Mouse (Mus musculus) cerebellum, adult 2 months (tissue): Measurements from ENCODE around the gene Lrit3.

ENCODE experiments used
- CTCF ChIP-seq: fragments of 200-500 bp; IDR thresholded peaks from 2 replicates; pipeline ENCODE4 v1.5.1; 2011; ENCODE audit warnings: low read depth, mild to moderate bottlenecking, control low read depth, low read length, moderate library complexity, borderline replicate concordance; ENCODE audit not compliant: insufficient read depth
- POLR2A ChIP-seq: fragments of 200-500 bp; IDR thresholded peaks from 2 replicates; pipeline ENCODE4 v1.6.1; 2011; ENCODE audit warnings: low read length, control low read depth, borderline replicate concordance; ENCODE audit not compliant: insufficient read depth

DNA sequence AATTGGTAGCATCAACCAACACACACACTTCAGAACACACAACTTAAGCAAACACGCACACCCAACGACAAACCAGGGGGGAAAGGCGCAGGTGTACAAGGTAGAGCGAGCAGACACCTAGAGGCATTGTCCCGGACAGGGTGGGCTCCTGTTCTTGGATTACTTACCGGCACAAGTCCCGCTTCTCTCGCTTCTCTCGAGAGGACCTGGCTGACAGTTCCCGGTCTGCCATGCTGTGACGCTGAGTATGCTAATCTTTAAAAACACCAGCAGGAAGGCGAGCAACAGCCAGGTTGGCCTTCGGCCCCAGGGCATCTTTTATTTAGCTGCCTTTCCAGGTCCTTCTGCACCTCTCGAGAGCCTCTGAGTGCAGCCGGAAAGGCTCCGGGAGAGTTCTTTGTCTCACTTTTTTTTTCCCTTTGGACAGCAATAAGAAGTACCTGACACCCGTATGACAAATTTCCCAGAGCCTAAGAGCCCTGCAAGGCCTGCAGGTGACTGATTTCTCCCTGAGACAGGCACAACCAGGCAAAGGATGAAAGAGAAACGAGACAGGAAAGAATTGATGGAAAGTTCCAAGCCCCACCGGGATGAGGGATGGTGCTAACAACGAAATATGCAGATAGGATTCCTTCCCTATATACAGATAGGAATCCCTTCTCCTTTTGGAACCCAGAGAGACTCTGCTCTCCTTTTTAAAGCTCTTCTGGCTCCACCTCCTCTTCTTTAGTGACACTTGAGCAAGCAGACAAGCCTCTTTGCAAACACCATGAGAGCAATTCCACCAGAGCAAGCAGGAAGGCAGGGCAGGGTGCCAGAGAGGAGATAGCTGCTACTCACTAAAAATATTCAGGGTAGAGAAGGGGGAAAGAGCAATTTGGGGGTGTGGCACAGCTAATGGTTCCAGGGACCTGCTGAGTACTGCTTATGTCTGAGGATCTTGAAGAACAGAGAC is 48.9 kb downstream of the Lrit3 start, which contains the start of gene Egf:
- no peak for TF ChIP-seq POLR2A
- no peak for TF ChIP-seq CTCF
